Mouse (Mus musculus): ENCODE measurements around the gene Dmrt1.

DNA sequence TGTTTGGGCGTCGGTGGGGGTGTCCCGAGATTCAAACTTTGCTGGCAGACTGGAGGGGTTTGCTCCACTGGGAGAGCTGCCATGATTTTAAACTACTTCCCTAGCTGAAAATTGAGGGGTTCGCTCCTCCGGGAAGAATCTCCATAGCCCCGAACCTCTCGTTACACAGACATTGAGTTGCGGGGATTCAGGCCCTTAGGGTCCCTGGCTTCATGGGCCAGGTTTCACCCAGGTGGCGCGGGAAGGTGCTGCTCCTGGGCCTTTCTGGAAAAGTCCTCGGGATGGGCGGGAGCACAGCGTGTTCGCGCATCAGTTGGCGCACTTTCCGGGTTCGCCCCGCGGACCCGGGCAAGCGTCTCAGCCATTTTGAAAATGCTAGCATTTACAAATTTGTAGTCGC, 1.2 kb downstream of the Dmrt1 start:
- no peak for TF ChIP-seq CTCF (IDR thresholded peaks at IDR 0.05; ENCODE audit: extremely low read depth, insufficient read length, insufficient replicate concordance, low read depth, low read length)
- TF ChIP-seq POLR2A (IDR thresholded peaks at IDR 0.05; ENCODE audit: low read depth, low read length), result no peak
